Mouse (Mus musculus) ES-E14 (cell line): Measurements from ENCODE around the gene Dlg2.

Experiments
- CHD2 ChIP-seq: IDR thresholded peaks from 2 replicates; pipeline ENCODE4 v1.6.1; 2014; ENCODE audit warnings: mild to moderate bottlenecking, low read depth, low read length, inconsistent platforms
- HCFC1 ChIP-seq: IDR thresholded peaks from 2 replicates; pipeline ENCODE4 v1.6.1; 2012; ENCODE audit warnings: low read length, inconsistent platforms, borderline replicate concordance; ENCODE audit not compliant: insufficient read depth
- MAFK ChIP-seq: IDR thresholded peaks from 2 replicates; pipeline ENCODE4 v1.6.1; 2014; ENCODE audit warnings: mild to moderate bottlenecking, low read depth, low read length, inconsistent platforms; ENCODE audit not compliant: insufficient read depth
- ZC3H11A ChIP-seq: IDR thresholded peaks from 2 replicates; pipeline ENCODE4 v1.6.1; 2012; ENCODE audit warnings: low read depth, mild to moderate bottlenecking, inconsistent platforms, low read length, borderline replicate concordance
- ZNF384 ChIP-seq: IDR thresholded peaks from 2 replicates; pipeline ENCODE4 v1.6.1; 2012; ENCODE audit warnings: low read depth, low read length, inconsistent platforms

DNA sequence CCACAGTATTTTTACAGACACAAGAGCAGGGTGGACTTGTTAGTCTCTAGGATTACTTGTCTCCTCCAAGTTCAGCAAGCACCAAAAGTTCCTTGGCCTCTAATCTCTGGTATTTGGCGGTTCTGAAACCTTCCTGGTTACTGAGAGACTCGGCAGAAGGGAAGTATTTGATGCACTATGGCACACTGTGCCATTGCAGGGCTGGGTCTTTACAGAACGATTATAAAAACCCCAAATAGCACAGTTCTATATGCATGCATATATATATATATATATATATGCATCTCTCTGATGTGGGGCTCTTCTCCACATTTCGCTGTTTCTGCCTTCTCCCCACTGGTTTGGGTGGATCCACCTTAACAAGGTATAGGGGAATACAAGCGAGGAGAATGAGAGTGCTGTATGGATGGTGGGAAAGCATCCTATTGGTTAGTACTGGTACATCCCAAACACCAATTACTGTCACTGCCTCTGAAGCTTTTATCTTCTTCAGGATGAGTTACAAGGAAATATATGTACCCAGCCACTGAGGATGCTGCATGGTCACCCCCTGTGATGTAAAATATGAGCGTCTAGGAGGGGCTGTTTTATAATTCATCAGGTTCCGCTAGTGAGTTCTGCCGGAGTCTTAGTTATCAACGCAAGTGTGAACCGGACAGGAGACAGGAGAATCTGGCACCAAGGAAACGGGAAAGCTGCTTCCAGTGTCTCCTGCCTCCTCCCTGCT lies 1758.2 kb downstream of the Dlg2 start:
- TF ChIP-seq CHD2 (no peak), ZNF384 (no peak), ZC3H11A (no peak), HCFC1 (no peak), MAFK (no peak)
